Mouse (Mus musculus): ENCODE data around the gene Znfx1.

Znfx1 gene

GRCm38 (mm10) chr2:166995796-166996532 is 66.9 kb downstream of the Znfx1 start, which contains the start of gene Stau1:
Gene Stau1 (minus strand): TSS chr2:166996299.
- peak; percentile 96 for DNase-seq (ENCODE audit: low read depth, low spot score)

DNA sequence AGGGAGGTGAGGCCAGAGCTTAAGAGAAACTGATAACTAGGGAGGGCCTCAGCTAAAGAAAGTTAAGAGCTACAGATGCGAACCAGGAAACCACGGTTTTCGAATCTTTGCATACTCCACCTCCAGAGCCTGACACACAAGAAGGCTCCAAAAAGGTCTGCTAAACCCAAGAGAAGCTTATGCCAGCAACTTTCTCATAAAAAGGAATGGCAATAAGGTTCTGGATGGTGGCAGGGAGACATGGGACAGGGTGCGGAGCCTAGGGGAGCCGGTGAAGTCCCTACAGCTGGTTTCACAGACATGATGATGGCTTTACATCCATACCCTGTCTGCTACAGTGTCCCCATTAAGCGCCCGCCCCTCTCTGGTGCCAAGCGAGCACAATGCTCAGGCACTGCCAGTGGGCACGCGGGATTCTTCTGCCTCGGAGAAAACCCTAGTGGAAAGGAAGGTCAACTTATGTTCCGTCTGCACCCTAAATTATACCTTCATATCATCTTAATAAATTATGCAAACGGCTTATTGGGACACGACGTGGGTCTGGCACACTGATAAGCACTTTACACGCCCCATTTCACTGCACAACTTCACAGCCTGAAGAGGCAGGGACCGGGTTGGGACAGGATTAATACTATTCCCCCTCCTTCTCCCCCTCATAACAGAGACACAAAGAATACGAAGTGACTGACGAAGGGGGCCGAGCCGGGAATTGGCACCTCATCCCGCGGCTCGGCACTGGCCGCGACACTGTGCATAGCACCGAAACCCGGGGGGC is 67.6 kb downstream of the Znfx1 start:
- no peak for DNase-seq (ENCODE audit: low read depth, low spot score)

DNA sequence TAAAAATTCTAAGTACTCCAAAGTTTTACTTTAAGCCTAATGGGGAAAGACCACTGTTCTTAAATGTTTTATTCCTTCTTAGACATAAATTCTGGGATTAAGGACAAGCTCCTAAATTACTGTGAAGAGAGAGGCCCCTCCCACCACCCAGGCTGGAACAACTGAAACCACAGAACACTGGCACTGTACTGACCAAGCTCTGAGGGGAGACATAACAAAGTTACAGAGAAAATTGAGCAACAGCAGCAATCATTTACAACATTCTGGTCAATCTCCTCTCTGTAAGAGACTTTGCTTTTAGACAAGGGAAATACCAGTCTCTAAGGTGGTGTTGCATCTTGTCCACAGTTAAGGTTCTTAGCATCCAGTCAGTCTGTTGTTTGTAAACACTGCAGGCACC is 70.9 kb downstream of the Znfx1 start:
- DNase-seq (ENCODE audit: low read depth, low spot score), result no peak

GRCm38 (mm10) chr2:166990861-166991260 is 72.0 kb downstream of the Znfx1 start:
- DNase-seq (ENCODE audit: low read depth, low spot score), result no peak
